Mouse (Mus musculus) myocyte (in vitro differentiated cells): ENCODE measurements around the gene Dclre1a. TPM values are rescaled to one million over a fixed set of nuclear protein-coding genes. Genes with fewer than 3 reads are reported as not detected.

ENCODE experiments used
- H3K27me3 ChIP-seq: one replicate; pipeline ENCODE4 v1.6.1; 2011; ENCODE audit not compliant: control insufficient read depth, insufficient read depth, insufficient read length
- H3K36me3 ChIP-seq: one replicate; pipeline ENCODE4 v1.6.1; 2011; ENCODE audit not compliant: control insufficient read depth, insufficient read depth
- H3K4me2 ChIP-seq: one replicate; pipeline ENCODE4 v1.6.1; 2011; ENCODE audit warnings: low read depth, control low read depth
- H3K4me3 ChIP-seq: one replicate; pipeline ENCODE4 v1.5.1; 2011; ENCODE audit warnings: mild to moderate bottlenecking, control low read depth, moderate library complexity
- H3K79me2 ChIP-seq: one replicate; pipeline ENCODE4 v1.6.1; 2011; ENCODE audit not compliant: control insufficient read depth, insufficient read depth
- H3ac ChIP-seq: one replicate; pipeline ENCODE4 v1.6.1; 2011; ENCODE audit not compliant: control insufficient read depth, insufficient read length
- CEBPB ChIP-seq: IDR thresholded peaks from 2 replicates; pipeline ENCODE4 v1.6.1; 2011; ENCODE audit warnings: mild to moderate bottlenecking, moderate library complexity; ENCODE audit not compliant: poor library complexity, insufficient read depth, severe bottlenecking
- E2F4 ChIP-seq: IDR thresholded peaks from one replicate; pipeline ENCODE4 v1.6.1; 2011; ENCODE audit warnings: mild to moderate bottlenecking, control low read depth, moderate library complexity; ENCODE audit not compliant: insufficient read depth
- MAX ChIP-seq: IDR thresholded peaks from one replicate; pipeline ENCODE4 v1.6.1; 2011; ENCODE audit warnings: low read depth, mild to moderate bottlenecking, control low read depth
- MYOD1 ChIP-seq, 3 experiments: IDR thresholded peaks; one replicate each; pipeline ENCODE4 v1.6.1; 2011; ENCODE audit warnings: control low read depth in 2 of 3, low read depth in 2 of 3, mild to moderate bottlenecking in 2 of 3, moderate library complexity in 1 of 3; ENCODE audit not compliant: insufficient read length in 2 of 3, control insufficient read depth in 1 of 3
- MYOG ChIP-seq, 3 experiments: IDR thresholded peaks; one replicate each; pipeline ENCODE4 v1.6.1; 2011; ENCODE audit warnings: control low read depth in 2 of 3, low read depth in 2 of 3, mild to moderate bottlenecking in 2 of 3; ENCODE audit not compliant: insufficient read length in 2 of 3, control insufficient read depth in 1 of 3, insufficient read depth in 1 of 3
- POLR2A ChIP-seq: IDR thresholded peaks from one replicate; pipeline ENCODE4 v1.6.1; 2011; ENCODE audit warnings: low read depth, mild to moderate bottlenecking, control low read depth, moderate library complexity; ENCODE audit not compliant: insufficient read length
- POLR2AphosphoS2 ChIP-seq: IDR thresholded peaks from one replicate; pipeline ENCODE4 v1.6.1; 2011; ENCODE audit warnings: low read depth, control low read depth; ENCODE audit not compliant: insufficient read length
- REST ChIP-seq: IDR thresholded peaks from one replicate; pipeline ENCODE4 v1.6.1; 2011; ENCODE audit warnings: mild to moderate bottlenecking, control low read depth, moderate library complexity; ENCODE audit not compliant: insufficient read depth, insufficient read length
- SRF ChIP-seq: IDR thresholded peaks from one replicate; pipeline ENCODE4 v1.6.1; 2011; ENCODE audit warnings: low read depth; ENCODE audit not compliant: control insufficient read depth, insufficient read length
- TCF12 ChIP-seq: IDR thresholded peaks from one replicate; pipeline ENCODE4 v1.6.1; 2011; ENCODE audit warnings: mild to moderate bottlenecking, control low read depth; ENCODE audit not compliant: poor library complexity, insufficient read depth, severe bottlenecking
- TCF3 ChIP-seq: IDR thresholded peaks from one replicate; pipeline ENCODE4 v1.6.1; 2011; ENCODE audit warnings: low read depth, control low read depth; ENCODE audit not compliant: insufficient read length
- USF1 ChIP-seq: IDR thresholded peaks from one replicate; pipeline ENCODE4 v1.6.1; 2011; ENCODE audit warnings: low read depth, mild to moderate bottlenecking, control low read depth, moderate library complexity
- polyA plus RNA-seq: library from polyadenylated mRNA; unstranded; fragments of >200 nt; fragmentation: generic; extraction: Trizol; gene quantifications from one replicate; pipeline ENCODE4 v1.2.1, GENCODE M21; 2012; ENCODE audit warnings: missing spikeins

The Dclre1a gene
- polyA plus RNA-seq, 1 experiment, result 3.3 TPM

GRCm38 (mm10) chr19:56553177-56553576 lies 5.2 kb upstream of the Dclre1a start:
- Histone ChIP-seq H3K4me2 (no peak overlapping the region), H3K79me2 (peaks cover 49% of the 10 kb centered on the region), H3ac (no peak overlapping the region), H3K4me3 (no peak overlapping the region), H3K36me3 (peaks cover 32% of the 10 kb centered on the region), H3K27me3 (no peaks in the 10 kb centered on the region)
- TF ChIP-seq E2F4 (no peak), TCF3 (no peak), USF1 (no peak), SRF (no peak), TCF12 (no peak), CEBPB (no peak), MAX (no peak), POLR2AphosphoS2 (no peak), REST (no peak), MYOG (IDR thresholded peaks at IDR 0.05; ENCODE audit: control insufficient read depth in 1 of 3, insufficient read depth in 1 of 3, insufficient read length in 2 of 3, low read depth in 2 of 3) (no peak), POLR2A (no peak), MYOD1 (IDR thresholded peaks at IDR 0.05; ENCODE audit: control insufficient read depth in 1 of 3, insufficient read length in 2 of 3, low read depth in 2 of 3) (no peak)

DNA sequence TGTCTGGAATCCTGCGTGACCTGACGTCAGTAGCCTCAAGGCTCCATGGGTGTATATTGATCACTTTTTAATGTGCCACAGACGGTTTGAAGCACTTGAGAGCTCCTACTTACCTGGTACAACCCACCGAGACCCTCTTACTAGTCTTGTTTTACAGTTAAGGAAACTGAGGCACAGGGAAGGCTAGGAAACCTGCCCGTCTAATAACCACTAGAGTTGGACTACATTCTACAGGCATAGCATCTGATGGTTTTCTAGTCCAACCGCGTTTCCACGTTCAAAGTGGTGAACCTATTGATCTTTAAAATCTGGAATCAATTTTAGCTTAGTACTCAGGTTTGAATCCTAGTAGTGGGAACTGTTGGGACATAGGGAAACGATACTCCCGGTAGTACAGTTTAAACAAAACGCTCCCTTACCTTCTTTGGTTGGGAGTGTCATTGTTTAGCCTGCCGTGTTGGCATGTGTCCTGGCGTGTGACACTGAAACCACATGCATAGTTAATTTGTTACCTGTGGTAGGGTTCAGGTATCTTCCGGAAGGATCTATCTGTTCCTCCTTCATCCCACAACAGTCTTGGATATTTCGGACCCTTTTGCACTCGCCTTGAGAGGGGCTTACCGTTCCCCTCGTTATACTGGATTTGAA lies 1.1 kb upstream of the Dclre1a start:
- peak overlapping the region; percentile 98 for H3ac ChIP-seq
- peak overlapping the region; percentile 90 for H3K4me2 ChIP-seq
- peaks cover 25% of the 10 kb centered on the region for H3K36me3 ChIP-seq
- H3K4me3 ChIP-seq, result peak overlapping the region; percentile 91
- no peaks in the 10 kb centered on the region for H3K27me3 ChIP-seq
- no peak for TF ChIP-seq E2F4
- no peak for TF ChIP-seq TCF3
- no peak for TF ChIP-seq MAX
- no peak for TF ChIP-seq USF1
- peaks cover 41% of the 10 kb centered on the region for H3K79me2 ChIP-seq

GRCm38 (mm10) chr19:56548230-56549032 lies 409 bp upstream of the Dclre1a start, which contains the start of gene Nhlrc2:
TSS of gene Nhlrc2 (plus strand) at chr19:56548261.
- Histone ChIP-seq H3K27me3 (no peaks in the 10 kb centered on the region), H3K4me3 (peak within 1 kb of the TSS; percentile 91), H3K4me2 (peak within 1 kb of the TSS; percentile 94), H3K36me3 (peaks cover 21% of the 10 kb centered on the region), H3K79me2 (peaks cover 41% of the 10 kb centered on the region), H3ac (peak within 1 kb of the TSS; percentile 98)
- TF ChIP-seq POLR2A (peak; percentile 91), MAX (no peak), MYOD1 (IDR thresholded peaks at IDR 0.05; ENCODE audit: control insufficient read depth in 1 of 3, insufficient read length in 2 of 3, low read depth in 2 of 3) (no peak), REST (no peak), TCF12 (no peak), SRF (no peak), USF1 (no peak), E2F4 (no peak), TCF3 (no peak), CEBPB (no peak), MYOG (IDR thresholded peaks at IDR 0.05; ENCODE audit: control insufficient read depth in 1 of 3, insufficient read depth in 1 of 3, insufficient read length in 2 of 3, low read depth in 2 of 3) (peak in 1 of 3 experiments; percentile 3), POLR2AphosphoS2 (peak; percentile 81)

DNA sequence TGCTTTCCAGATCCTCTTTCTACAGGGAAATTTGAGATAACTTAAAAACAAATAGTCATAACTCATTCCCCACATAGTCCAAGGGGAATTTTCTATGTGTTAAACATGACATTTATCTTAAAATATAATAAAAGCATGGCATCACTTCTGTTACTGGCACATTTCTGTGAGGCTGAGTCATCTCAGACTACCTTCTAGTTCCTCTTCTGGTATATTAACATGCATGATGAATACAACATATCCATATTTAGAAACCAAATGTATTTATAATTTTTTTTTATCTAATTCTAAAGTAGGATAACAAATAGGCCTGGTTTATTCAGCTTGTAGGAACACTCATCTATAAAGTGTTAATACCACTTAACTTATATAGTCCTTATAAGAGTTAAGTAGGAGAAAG lies 2.0 kb downstream of the Dclre1a start:
- Histone ChIP-seq H3K4me2 (no peak overlapping the region), H3ac (no peak overlapping the region), H3K79me2 (peaks cover 23% of the 10 kb centered on the region), H3K36me3 (no peaks in the 10 kb centered on the region), H3K27me3 (no peaks in the 10 kb centered on the region), H3K4me3 (no peak overlapping the region)
- TF ChIP-seq POLR2A (no peak), MAX (no peak), MYOG (IDR thresholded peaks at IDR 0.05; ENCODE audit: control insufficient read depth in 1 of 3, insufficient read depth in 1 of 3, insufficient read length in 2 of 3, low read depth in 2 of 3) (no peak), E2F4 (no peak), POLR2AphosphoS2 (no peak), MYOD1 (IDR thresholded peaks at IDR 0.05; ENCODE audit: control insufficient read depth in 1 of 3, insufficient read length in 2 of 3, low read depth in 2 of 3) (no peak), REST (no peak), CEBPB (no peak), TCF12 (no peak), SRF (no peak), TCF3 (no peak)
